Mouse (Mus musculus) CH12.LX (cell line): ENCODE results near the gene Tmem189. TPM values are rescaled to one million over a fixed set of nuclear protein-coding genes. Genes with fewer than 3 reads are reported as not detected.
A peak's percentile ranks its signal among the peaks of the same experiment; 100 is the strongest.

Experiments
- DNase-seq: peaks from one replicate; pipeline ENCODE4 v3.0.0-alpha.2; 2013; ENCODE audit errors: extremely low read depth
- H3K27ac ChIP-seq: 2 replicates; pipeline ENCODE4 v1.5.1; 2012; ENCODE audit warnings: low read depth, mild to moderate bottlenecking, control low read depth, moderate library complexity; ENCODE audit not compliant: insufficient read depth
- H3K27me3 ChIP-seq: replicated peaks from 2 replicates; pipeline ENCODE3; 2012; ENCODE audit warnings: inconsistent platforms
- H3K36me3 ChIP-seq, 2 experiments: replicated peaks in 1 of 2; 2 replicates each; pipeline versions ENCODE3 to v1.6.1; 2012; ENCODE audit warnings: inconsistent platforms in 1 of 2, low read length in 1 of 2, mild to moderate bottlenecking in 1 of 2, mixed read lengths in 1 of 2, moderate library complexity in 1 of 2; ENCODE audit not compliant: control insufficient read depth in 1 of 2, insufficient read depth in 1 of 2
- H3K4me1 ChIP-seq, 2 experiments: 2 replicates each; pipeline ENCODE4 v1.6.1; 2012; ENCODE audit warnings: inconsistent platforms in 1 of 2, moderate library complexity in 1 of 2; ENCODE audit not compliant: insufficient read depth in 2 of 2, control insufficient read depth in 1 of 2
- H3K4me2 ChIP-seq: 2 replicates; pipeline ENCODE4 v1.6.1; 2012; ENCODE audit warnings: low read depth, mild to moderate bottlenecking, control low read depth; ENCODE audit not compliant: poor library complexity, insufficient read depth, severe bottlenecking
- H3K4me3 ChIP-seq, 3 experiments: fragments of 150-350 bp in 1 of 3; sonication (generic) in 1 of 3; replicated peaks in 1 of 3; 2 replicates each; pipeline versions ENCODE3 to v1.5.1; 2011 to 2012; ENCODE audit warnings: low read depth in 2 of 3, low read length in 2 of 3, mild to moderate bottlenecking in 2 of 3, moderate library complexity in 2 of 3, control low read depth in 1 of 3, improper control_type of control experiment in 1 of 3, inconsistent platforms in 1 of 3, mixed read lengths in 1 of 3; ENCODE audit not compliant: poor library complexity in 1 of 3
- H3K79me2 ChIP-seq: replicated peaks from 2 replicates; pipeline ENCODE4 v1.6.1; 2012; ENCODE audit warnings: mild to moderate bottlenecking, moderate library complexity; ENCODE audit not compliant: control insufficient read depth, poor library complexity, insufficient read depth, severe bottlenecking; ENCODE audit errors: extremely low read depth
- H3K9ac ChIP-seq: 2 replicates; pipeline ENCODE4 v1.6.1; 2012; ENCODE audit warnings: low read depth, mild to moderate bottlenecking, control low read depth, moderate library complexity; ENCODE audit not compliant: insufficient read depth
- H3K9me3 ChIP-seq: replicated peaks from 2 replicates; pipeline ENCODE3; 2012; ENCODE audit warnings: low read length, inconsistent platforms, mixed read lengths
- CTCF ChIP-seq, 2 experiments: IDR thresholded peaks in 1 of 2; conservative IDR thresholded peaks in 1 of 2; 2 replicates each; pipeline ENCODE4 v1.5.1; 2011 to 2012; ENCODE audit warnings: low read depth in 2 of 2, low read length in 2 of 2, improper control_type of control experiment in 1 of 2, inconsistent platforms in 1 of 2, mild to moderate bottlenecking in 1 of 2, moderate library complexity in 1 of 2
- GABPA ChIP-seq: IDR thresholded peaks from 2 replicates; pipeline ENCODE4 v1.6.1; 2012; ENCODE audit warnings: low read depth, low read length, improper control_type of control experiment, inconsistent platforms; ENCODE audit not compliant: insufficient replicate concordance
- HCFC1 ChIP-seq: IDR thresholded peaks from 2 replicates; pipeline ENCODE4 v1.6.1; 2012; ENCODE audit warnings: low read depth, mild to moderate bottlenecking, inconsistent platforms, low read length, improper control_type of control experiment
- JUND ChIP-seq: conservative IDR thresholded peaks from 2 replicates; pipeline ENCODE4 v1.6.1; 2011; ENCODE audit warnings: low read depth, low read length, improper control_type of control experiment
- KAT2A ChIP-seq: IDR thresholded peaks from 2 replicates; pipeline ENCODE4 v1.6.1; 2012; ENCODE audit warnings: low read length, improper control_type of control experiment, inconsistent platforms; ENCODE audit not compliant: insufficient replicate concordance
- MAZ ChIP-seq: IDR thresholded peaks from 2 replicates; pipeline ENCODE4 v1.6.1; 2012; ENCODE audit warnings: low read depth, mild to moderate bottlenecking, inconsistent platforms, low read length, improper control_type of control experiment, moderate library complexity
- MEF2A ChIP-seq: IDR thresholded peaks from 2 replicates; pipeline ENCODE4 v1.6.1; 2014; ENCODE audit warnings: low read depth, mild to moderate bottlenecking, inconsistent platforms, low read length, improper control_type of control experiment, borderline replicate concordance
- MYC ChIP-seq: IDR thresholded peaks from 2 replicates; pipeline ENCODE4 v1.6.1; 2011; ENCODE audit warnings: low read depth, mild to moderate bottlenecking, improper control_type of control experiment, low read length
- NELFE ChIP-seq: IDR thresholded peaks from 2 replicates; pipeline ENCODE4 v1.6.1; 2011; ENCODE audit warnings: low read depth, low read length, improper control_type of control experiment
- RAD21 ChIP-seq: IDR thresholded peaks from 2 replicates; pipeline ENCODE4 v1.6.1; 2011; ENCODE audit warnings: low read depth, mild to moderate bottlenecking, low read length, improper control_type of control experiment, moderate library complexity
- SMC3 ChIP-seq: IDR thresholded peaks from 2 replicates; pipeline ENCODE4 v1.6.1; 2011; ENCODE audit warnings: low read depth, low read length, improper control_type of control experiment
- TBP ChIP-seq: conservative IDR thresholded peaks from 2 replicates; pipeline ENCODE4 v1.6.1; 2011; ENCODE audit warnings: low read depth, low read length, improper control_type of control experiment
- TCF12 ChIP-seq: IDR thresholded peaks from 2 replicates; pipeline ENCODE4 v1.6.1; 2014; ENCODE audit warnings: low read depth, mild to moderate bottlenecking, inconsistent platforms, low read length, improper control_type of control experiment
- UBTF ChIP-seq: IDR thresholded peaks from 2 replicates; pipeline ENCODE4 v1.6.1; 2012; ENCODE audit warnings: low read depth, mild to moderate bottlenecking, inconsistent platforms, low read length, improper control_type of control experiment, moderate library complexity
- USF2 ChIP-seq: conservative IDR thresholded peaks from 2 replicates; pipeline ENCODE4 v1.6.1; 2011; ENCODE audit warnings: low read depth, low read length, improper control_type of control experiment
- ZC3H11A ChIP-seq: IDR thresholded peaks from 2 replicates; pipeline ENCODE4 v1.6.1; 2012; ENCODE audit warnings: low read depth, mild to moderate bottlenecking, inconsistent platforms, low read length, improper control_type of control experiment
- ZMIZ1 ChIP-seq: IDR thresholded peaks from 2 replicates; pipeline ENCODE4 v1.6.1; 2012; ENCODE audit warnings: low read depth, mild to moderate bottlenecking, inconsistent platforms, low read length, improper control_type of control experiment
- dilution Hi-C: fragments of 300-500 bp; cut with MboI; formaldehyde crosslinking; loops from 2 replicates; pipeline ENCODE4 v1.14.3; 2020; ENCODE audit warnings: low sequenced_read_pairs; ENCODE audit not compliant: extremely low pct_unique_long_range_greater_than_20kb, extremely low pct_ligation_motif_present
- in situ Hi-C: fragments of 300-500 bp; cut with MboI; formaldehyde crosslinking; loops from 3 replicates; pipeline ENCODE4 v1.14.3; 2019; ENCODE audit warnings: low sequenced_read_pairs, low pct_ligation_motif_present, low pct_unique_long_range_greater_than_20kb, mixed read lengths
- polyA plus RNA-seq: library from polyadenylated mRNA; unstranded; fragments of >175 nt; gene quantifications from 2 replicates; pipeline ENCODE4 v1.2.1, GENCODE M21; 2012; ENCODE audit warnings: low read depth; ENCODE audit not compliant: insufficient read length
- total RNA-seq, 2 experiments: library from RNA; depleted of rRNA; stranded (reverse); fragments of 300-350 nt in 1 of 2; fragments of >200 nt in 1 of 2; gene quantifications; 2 replicates each; pipeline ENCODE4 v1.2.3; 2012 to 2014

Gene Tmem189
- total and polyA plus RNA-seq, 3 experiments: 27.9 to 30.9 (median 29.5) TPM

DNA sequence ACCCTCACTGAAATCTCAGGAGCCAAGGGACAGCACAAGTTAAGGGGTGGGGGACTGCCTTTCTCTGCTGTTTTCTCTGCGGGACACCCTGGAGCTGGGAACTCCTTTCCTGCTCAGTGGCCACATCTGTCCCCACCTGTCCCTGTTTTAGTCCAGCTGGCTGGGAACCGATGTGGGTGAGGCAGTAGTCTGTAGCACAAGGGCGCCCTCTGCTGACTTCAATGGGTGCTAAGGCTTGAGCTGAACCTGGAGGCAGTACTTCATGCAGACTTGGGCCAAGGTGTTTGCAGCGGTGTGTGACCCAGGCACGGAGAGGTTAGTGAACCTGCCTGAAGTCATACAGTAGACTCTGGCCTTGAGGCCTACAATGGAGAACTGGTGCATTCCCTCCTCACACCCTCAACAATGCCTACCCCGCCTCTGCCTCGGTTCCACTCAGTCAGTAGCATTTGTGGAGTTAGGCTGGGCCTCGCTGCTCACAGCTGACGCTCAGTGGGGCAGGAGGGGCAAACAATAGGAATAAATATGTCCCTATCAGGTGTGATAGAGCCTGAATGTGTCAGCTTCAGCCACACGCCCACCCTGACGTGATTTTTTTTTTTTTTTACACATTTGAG, 84.3 kb downstream of the Tmem189 start (continued):
- TF ChIP-seq KAT2A (no peak), USF2 (no peak), UBTF (no peak), TBP (no peak), SMC3 (peak; percentile 100), MAZ (no peak), GABPA (no peak), HCFC1 (no peak), ZMIZ1 (no peak), MYC (no peak; the same call in 1 of the 2 replicates), NELFE (peak; percentile 31; the same call in 1 of the 2 replicates)

- no peak overlapping the region for H3K9ac ChIP-seq
- peaks cover 3 to 43% of the 10 kb centered on the region in 2 experiments; a peak in 3 of 4 replicates for H3K4me1 ChIP-seq
- no peak overlapping the region for H3K4me2 ChIP-seq
- in situ Hi-C loops (loop anchor here (5.0 kb wide), 1 partner anchor 71 kb away; no protein-coding TSS in a partner anchor), dilution Hi-C loops (no loop called here)
- peaks cover 6 to 17% of the 10 kb centered on the region in 2 experiments for H3K36me3 ChIP-seq
- no peaks in the 10 kb centered on the region for H3K79me2 ChIP-seq
- TF ChIP-seq SMC3: peak; percentile 96
- peak; percentile 12; the same call in 1 of the 2 replicates for TF ChIP-seq MEF2A
- TF ChIP-seq TBP: no peak
- TF ChIP-seq RAD21: peak; percentile 89
- TF ChIP-seq ZC3H11A: peak; percentile 96
- TF ChIP-seq CTCF (conservative IDR thresholded peaks at IDR 0.05 in 1 of 2, IDR thresholded peaks at IDR 0.05 in 1 of 2; ENCODE audit: low read depth in 2 of 2, low read length in 2 of 2): peak in 1 of 2 experiments; percentile 90; a peak in 2 of 4 replicates
- peak; percentile 21; the same call in 1 of the 2 replicates for TF ChIP-seq TCF12
- no peak for TF ChIP-seq JUND
- no peak for DNase-seq
- H3K27ac ChIP-seq: no peak overlapping the region
- no peaks in the 10 kb centered on the region for H3K9me3 ChIP-seq
- H3K27me3 ChIP-seq: no peaks in the 10 kb centered on the region
- H3K4me3 ChIP-seq: no peak overlapping the region
Observed at GRCm38 (mm10) chr2:167602978-167603377, 86.6 kb downstream of the Tmem189 start.

DNA sequence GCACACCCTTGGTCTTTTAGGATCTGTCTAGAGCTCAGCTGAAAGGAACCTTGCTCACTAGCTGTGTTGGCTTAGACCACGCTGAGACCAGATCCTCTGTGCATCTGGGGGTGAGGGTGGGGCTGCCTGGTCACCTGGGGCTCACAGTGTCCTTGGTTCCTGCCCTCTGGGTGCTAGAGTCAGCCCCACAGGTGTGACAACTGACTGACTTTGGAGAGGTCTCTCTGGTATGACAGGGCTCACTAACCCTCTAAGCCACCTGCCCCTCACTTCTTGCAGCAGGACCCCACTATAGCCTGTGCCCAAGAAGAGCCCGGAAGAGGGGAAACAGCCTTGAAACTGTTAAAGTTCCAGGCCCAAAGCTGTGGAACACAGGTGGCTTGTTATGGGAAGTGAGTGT, 87.3 kb downstream of the Tmem189 start:
- no peak overlapping the region for H3K4me2 ChIP-seq
- no peak overlapping the region for H3K4me3 ChIP-seq
- H3K9me3 ChIP-seq: no peaks in the 10 kb centered on the region
- H3K36me3 ChIP-seq: peaks cover 3 to 14% of the 10 kb centered on the region in 2 experiments
- peaks cover 3 to 42% of the 10 kb centered on the region in 2 experiments; a peak in 3 of 4 replicates for H3K4me1 ChIP-seq
- dilution Hi-C loops: no loop called here
- no peaks in the 10 kb centered on the region for H3K79me2 ChIP-seq
- no peak overlapping the region for H3K27ac ChIP-seq
- TF ChIP-seq GABPA (no peak), NELFE (no peak)
- no peak overlapping the region for H3K9ac ChIP-seq
- in situ Hi-C loops: loop anchor here (5.0 kb wide), 1 partner anchor 70 kb away; no protein-coding TSS in a partner anchor
- no peaks in the 10 kb centered on the region for H3K27me3 ChIP-seq
- DNase-seq: no peak
